Mouse (Mus musculus): Measurements from ENCODE around the gene Ablim1. TPM values are rescaled to one million over a fixed set of nuclear protein-coding genes. Genes with fewer than 3 reads are reported as not detected.

Ablim1 gene
- polyA plus RNA-seq, 1 experiment from 2014 or later = 11.6 TPM

GRCm38 (mm10) chr19:57100753-57101446, 213.8 kb downstream of the Ablim1 start:
- H3K9ac ChIP-seq (ENCODE audit: low read depth, low read length) = no peak overlapping the region
- H3K4me1 ChIP-seq (replicated peaks; ENCODE audit: control insufficient read depth, insufficient read depth, low read length) = peaks cover 4% of the 10 kb centered on the region; the same call in 1 of the 2 replicates
- H3K9me3 ChIP-seq (ENCODE audit: control insufficient read depth, low read length) = no peaks in the 10 kb centered on the region
- DNase-seq (ENCODE audit: low spot score) (no peak), ATAC-seq (replicated peaks; ENCODE audit: low FRiP score) (no peak)
- no peak overlapping the region for H3K4me2 ChIP-seq
- no peak overlapping the region for H3K27ac ChIP-seq (ENCODE audit: low read depth, low read length)
- no peak overlapping the region for H3K4me3 ChIP-seq (ENCODE audit: low read depth, low read length)
- 86% methylated on average over 11 of the region's 11 CpGs for WGBS
- no peaks in the 10 kb centered on the region for H3K36me3 ChIP-seq (ENCODE audit: control insufficient read depth, insufficient read depth, low read length)
- H3K27me3 ChIP-seq (replicated peaks; ENCODE audit: control insufficient read depth, insufficient read depth, low read length) = no peaks in the 10 kb centered on the region

- H3K9me3 ChIP-seq (ENCODE audit: control insufficient read depth, low read length) = no peaks in the 10 kb centered on the region
- DNase-seq (ENCODE audit: low spot score) = no peak
- peaks cover 4% of the 10 kb centered on the region; the same call in 1 of the 2 replicates for H3K4me1 ChIP-seq (replicated peaks; ENCODE audit: control insufficient read depth, insufficient read depth, low read length)
These were observed 214.7 kb downstream of the Ablim1 start for GRCm38 (mm10) chr19:57099986-57100385.

GRCm38 (mm10) chr19:57099094-57099357, 215.7 kb downstream of the Ablim1 start:
- 84% methylated on average over 4 of the region's 4 CpGs for WGBS
- Histone ChIP-seq H3K4me3 (ENCODE audit: low read depth, low read length) (no peak overlapping the region), H3K9ac (ENCODE audit: low read depth, low read length) (no peak overlapping the region), H3K9me3 (ENCODE audit: control insufficient read depth, low read length) (no peaks in the 10 kb centered on the region), H3K4me2 (no peak overlapping the region), H3K27ac (ENCODE audit: low read depth, low read length) (no peak overlapping the region), H3K4me1 (replicated peaks; ENCODE audit: control insufficient read depth, insufficient read depth, low read length) (peaks cover under 1% of the 10 kb centered on the region; the same call in 1 of the 2 replicates), H3K36me3 (ENCODE audit: control insufficient read depth, insufficient read depth, low read length) (no peaks in the 10 kb centered on the region), H3K27me3 (replicated peaks; ENCODE audit: control insufficient read depth, insufficient read depth, low read length) (no peaks in the 10 kb centered on the region)
- no peak for DNase-seq (ENCODE audit: low spot score)
- ATAC-seq (replicated peaks; ENCODE audit: low FRiP score) = no peak

More at GRCm38 (mm10) chr19:57099986-57100385, 214.7 kb downstream of the Ablim1 start:
- no peak overlapping the region for H3K4me3 ChIP-seq (ENCODE audit: low read depth, low read length)
- H3K9ac ChIP-seq (ENCODE audit: low read depth, low read length) = no peak overlapping the region
- H3K27me3 ChIP-seq (replicated peaks; ENCODE audit: control insufficient read depth, insufficient read depth, low read length) = no peaks in the 10 kb centered on the region
- no peaks in the 10 kb centered on the region for H3K36me3 ChIP-seq (ENCODE audit: control insufficient read depth, insufficient read depth, low read length)
- 76% methylated on average over 9 of the region's 9 CpGs for WGBS
- no peak overlapping the region for H3K4me2 ChIP-seq
- ATAC-seq (replicated peaks; ENCODE audit: low FRiP score) = no peak
- no peak overlapping the region for H3K27ac ChIP-seq (ENCODE audit: low read depth, low read length)

GRCm38 (mm10) chr19:57098241-57099093, 216.3 kb downstream of the Ablim1 start:
- H3K4me1 ChIP-seq (replicated peaks; ENCODE audit: control insufficient read depth, insufficient read depth, low read length) = no peaks in the 10 kb centered on the region
- no peak overlapping the region for H3K9ac ChIP-seq (ENCODE audit: low read depth, low read length)
- H3K36me3 ChIP-seq (ENCODE audit: control insufficient read depth, insufficient read depth, low read length) = no peaks in the 10 kb centered on the region
- WGBS = 70% methylated on average over 14 of the region's 14 CpGs
- DNase-seq (ENCODE audit: low spot score) (no peak), ATAC-seq (replicated peaks; ENCODE audit: low FRiP score) (no peak)
- no peak overlapping the region for H3K4me2 ChIP-seq
- H3K4me3 ChIP-seq (ENCODE audit: low read depth, low read length) = no peak overlapping the region
- no peaks in the 10 kb centered on the region for H3K9me3 ChIP-seq (ENCODE audit: control insufficient read depth, low read length)
- H3K27me3 ChIP-seq (replicated peaks; ENCODE audit: control insufficient read depth, insufficient read depth, low read length) = no peaks in the 10 kb centered on the region
- no peak overlapping the region for H3K27ac ChIP-seq (ENCODE audit: low read depth, low read length)

GRCm38 (mm10) chr19:57095340-57095739, 219.4 kb downstream of the Ablim1 start:
- H3K27me3 ChIP-seq (replicated peaks; ENCODE audit: control insufficient read depth, insufficient read depth, low read length) = no peaks in the 10 kb centered on the region
- H3K27ac ChIP-seq (ENCODE audit: low read depth, low read length) = no peak overlapping the region
- 79% methylated on average over 7 of the region's 7 CpGs for WGBS
- H3K9ac ChIP-seq (ENCODE audit: low read depth, low read length) = no peak overlapping the region
- H3K4me2 ChIP-seq = no peak overlapping the region
- H3K4me3 ChIP-seq (ENCODE audit: low read depth, low read length) = no peak overlapping the region
- ATAC-seq (replicated peaks; ENCODE audit: low FRiP score) (no peak), DNase-seq (ENCODE audit: low spot score) (no peak)
- no peaks in the 10 kb centered on the region for H3K36me3 ChIP-seq (ENCODE audit: control insufficient read depth, insufficient read depth, low read length)
- no peaks in the 10 kb centered on the region for H3K9me3 ChIP-seq (ENCODE audit: control insufficient read depth, low read length)
- no peaks in the 10 kb centered on the region for H3K4me1 ChIP-seq (replicated peaks; ENCODE audit: control insufficient read depth, insufficient read depth, low read length)

GRCm38 (mm10) chr19:57093698-57094004, 221.1 kb downstream of the Ablim1 start:
- Histone ChIP-seq H3K4me2 (no peak overlapping the region), H3K36me3 (ENCODE audit: control insufficient read depth, insufficient read depth, low read length) (no peaks in the 10 kb centered on the region), H3K27me3 (replicated peaks; ENCODE audit: control insufficient read depth, insufficient read depth, low read length) (no peaks in the 10 kb centered on the region), H3K4me3 (ENCODE audit: low read depth, low read length) (no peak overlapping the region), H3K4me1 (replicated peaks; ENCODE audit: control insufficient read depth, insufficient read depth, low read length) (no peaks in the 10 kb centered on the region), H3K27ac (ENCODE audit: low read depth, low read length) (no peak overlapping the region), H3K9me3 (ENCODE audit: control insufficient read depth, low read length) (no peaks in the 10 kb centered on the region), H3K9ac (ENCODE audit: low read depth, low read length) (no peak overlapping the region)
- ATAC-seq (replicated peaks; ENCODE audit: low FRiP score) = no peak
- DNase-seq (ENCODE audit: low spot score) = no peak
- WGBS = 67% methylated on average over 3 of the region's 3 CpGs

GRCm38 (mm10) chr19:57092958-57093697, 221.6 kb downstream of the Ablim1 start:
- no peak for DNase-seq (ENCODE audit: low spot score)

GRCm38 (mm10) chr19:57091278-57091677, 223.4 kb downstream of the Ablim1 start:
- ATAC-seq (replicated peaks; ENCODE audit: low FRiP score) (no peak), DNase-seq (ENCODE audit: low spot score) (no peak)
- Histone ChIP-seq H3K36me3 (ENCODE audit: control insufficient read depth, insufficient read depth, low read length) (no peaks in the 10 kb centered on the region), H3K9ac (ENCODE audit: low read depth, low read length) (no peak overlapping the region), H3K4me1 (replicated peaks; ENCODE audit: control insufficient read depth, insufficient read depth, low read length) (no peaks in the 10 kb centered on the region), H3K27me3 (replicated peaks; ENCODE audit: control insufficient read depth, insufficient read depth, low read length) (no peaks in the 10 kb centered on the region), H3K27ac (ENCODE audit: low read depth, low read length) (no peak overlapping the region), H3K4me2 (no peak overlapping the region), H3K9me3 (ENCODE audit: control insufficient read depth, low read length) (no peaks in the 10 kb centered on the region), H3K4me3 (ENCODE audit: low read depth, low read length) (no peak overlapping the region)
- 81% methylated on average over 7 of the region's 7 CpGs for WGBS

More at GRCm38 (mm10) chr19:57092958-57093697, 221.6 kb downstream of the Ablim1 start:
- Histone ChIP-seq H3K36me3 (ENCODE audit: control insufficient read depth, insufficient read depth, low read length) (no peaks in the 10 kb centered on the region), H3K4me2 (no peak overlapping the region), H3K27me3 (replicated peaks; ENCODE audit: control insufficient read depth, insufficient read depth, low read length) (no peaks in the 10 kb centered on the region), H3K4me3 (ENCODE audit: low read depth, low read length) (no peak overlapping the region), H3K9me3 (ENCODE audit: control insufficient read depth, low read length) (no peaks in the 10 kb centered on the region), H3K27ac (ENCODE audit: low read depth, low read length) (no peak overlapping the region), H3K4me1 (replicated peaks; ENCODE audit: control insufficient read depth, insufficient read depth, low read length) (no peaks in the 10 kb centered on the region), H3K9ac (ENCODE audit: low read depth, low read length) (no peak overlapping the region)
- no peak for ATAC-seq (replicated peaks; ENCODE audit: low FRiP score)
- 80% methylated on average over 5 of the region's 5 CpGs for WGBS
